Mouse (Mus musculus) CH12.LX (cell line): ENCODE measurements around the gene Slc35c1. TPM values are rescaled to one million over a fixed set of nuclear protein-coding genes. Genes with fewer than 3 reads are reported as not detected.

ENCODE experiments used
- DNase-seq: peaks from one replicate; pipeline ENCODE4 v3.0.0-alpha.2; 2013; ENCODE audit errors: extremely low read depth
- H3K27ac ChIP-seq: 2 replicates; pipeline ENCODE4 v1.5.1; 2012; ENCODE audit warnings: low read depth, mild to moderate bottlenecking, control low read depth, moderate library complexity; ENCODE audit not compliant: insufficient read depth
- H3K27me3 ChIP-seq: replicated peaks from 2 replicates; pipeline ENCODE3; 2012; ENCODE audit warnings: inconsistent platforms
- H3K36me3 ChIP-seq, 2 experiments: replicated peaks in 1 of 2; 2 replicates each; pipeline versions ENCODE3 to v1.6.1; 2012; ENCODE audit warnings: inconsistent platforms in 1 of 2, low read length in 1 of 2, mild to moderate bottlenecking in 1 of 2, mixed read lengths in 1 of 2, moderate library complexity in 1 of 2; ENCODE audit not compliant: control insufficient read depth in 1 of 2, insufficient read depth in 1 of 2
- H3K4me1 ChIP-seq, 2 experiments: 2 replicates each; pipeline ENCODE4 v1.6.1; 2012; ENCODE audit warnings: inconsistent platforms in 1 of 2, moderate library complexity in 1 of 2; ENCODE audit not compliant: insufficient read depth in 2 of 2, control insufficient read depth in 1 of 2
- H3K4me2 ChIP-seq: 2 replicates; pipeline ENCODE4 v1.6.1; 2012; ENCODE audit warnings: low read depth, mild to moderate bottlenecking, control low read depth; ENCODE audit not compliant: poor library complexity, insufficient read depth, severe bottlenecking
- H3K4me3 ChIP-seq, 3 experiments: fragments of 150-350 bp in 1 of 3; sonication (generic) in 1 of 3; replicated peaks in 1 of 3; 2 replicates each; pipeline versions ENCODE3 to v1.5.1; 2011 to 2012; ENCODE audit warnings: low read depth in 2 of 3, low read length in 2 of 3, mild to moderate bottlenecking in 2 of 3, moderate library complexity in 2 of 3, control low read depth in 1 of 3, improper control_type of control experiment in 1 of 3, inconsistent platforms in 1 of 3, mixed read lengths in 1 of 3; ENCODE audit not compliant: poor library complexity in 1 of 3
- H3K79me2 ChIP-seq: replicated peaks from 2 replicates; pipeline ENCODE4 v1.6.1; 2012; ENCODE audit warnings: mild to moderate bottlenecking, moderate library complexity; ENCODE audit not compliant: control insufficient read depth, poor library complexity, insufficient read depth, severe bottlenecking; ENCODE audit errors: extremely low read depth
- H3K9ac ChIP-seq: 2 replicates; pipeline ENCODE4 v1.6.1; 2012; ENCODE audit warnings: low read depth, mild to moderate bottlenecking, control low read depth, moderate library complexity; ENCODE audit not compliant: insufficient read depth
- H3K9me3 ChIP-seq: replicated peaks from 2 replicates; pipeline ENCODE3; 2012; ENCODE audit warnings: low read length, inconsistent platforms, mixed read lengths
- BHLHE40 ChIP-seq: IDR thresholded peaks from 2 replicates; pipeline ENCODE4 v1.6.1; 2011; ENCODE audit warnings: mild to moderate bottlenecking, low read depth, low read length, improper control_type of control experiment
- CHD2 ChIP-seq: IDR thresholded peaks from 2 replicates; pipeline ENCODE4 v1.6.1; 2011; ENCODE audit warnings: low read length, improper control_type of control experiment
- CTCF ChIP-seq, 2 experiments: IDR thresholded peaks in 1 of 2; conservative IDR thresholded peaks in 1 of 2; 2 replicates each; pipeline ENCODE4 v1.5.1; 2011 to 2012; ENCODE audit warnings: low read depth in 2 of 2, low read length in 2 of 2, improper control_type of control experiment in 1 of 2, inconsistent platforms in 1 of 2, mild to moderate bottlenecking in 1 of 2, moderate library complexity in 1 of 2
- E2F4 ChIP-seq: IDR thresholded peaks from 2 replicates; pipeline ENCODE4 v1.6.1; 2011; ENCODE audit warnings: low read depth, low read length, improper control_type of control experiment; ENCODE audit not compliant: insufficient replicate concordance
- ELF1 ChIP-seq: IDR thresholded peaks from 2 replicates; pipeline ENCODE4 v1.6.1; 2014; ENCODE audit warnings: low read depth, mild to moderate bottlenecking, inconsistent platforms, low read length, improper control_type of control experiment
- ETS1 ChIP-seq: conservative IDR thresholded peaks from 2 replicates; pipeline ENCODE4 v1.6.1; 2012; ENCODE audit warnings: low read depth, mild to moderate bottlenecking, inconsistent platforms, low read length, improper control_type of control experiment, moderate library complexity
- GABPA ChIP-seq: IDR thresholded peaks from 2 replicates; pipeline ENCODE4 v1.6.1; 2012; ENCODE audit warnings: low read depth, low read length, improper control_type of control experiment, inconsistent platforms; ENCODE audit not compliant: insufficient replicate concordance
- HCFC1 ChIP-seq: IDR thresholded peaks from 2 replicates; pipeline ENCODE4 v1.6.1; 2012; ENCODE audit warnings: low read depth, mild to moderate bottlenecking, inconsistent platforms, low read length, improper control_type of control experiment
- JUND ChIP-seq: conservative IDR thresholded peaks from 2 replicates; pipeline ENCODE4 v1.6.1; 2011; ENCODE audit warnings: low read depth, low read length, improper control_type of control experiment
- KAT2A ChIP-seq: IDR thresholded peaks from 2 replicates; pipeline ENCODE4 v1.6.1; 2012; ENCODE audit warnings: low read length, improper control_type of control experiment, inconsistent platforms; ENCODE audit not compliant: insufficient replicate concordance
- MAX ChIP-seq: IDR thresholded peaks from 2 replicates; pipeline ENCODE4 v1.6.1; 2011; ENCODE audit warnings: low read length, improper control_type of control experiment
- MEF2A ChIP-seq: IDR thresholded peaks from 2 replicates; pipeline ENCODE4 v1.6.1; 2014; ENCODE audit warnings: low read depth, mild to moderate bottlenecking, inconsistent platforms, low read length, improper control_type of control experiment, borderline replicate concordance
- MYC ChIP-seq: IDR thresholded peaks from 2 replicates; pipeline ENCODE4 v1.6.1; 2011; ENCODE audit warnings: low read depth, mild to moderate bottlenecking, improper control_type of control experiment, low read length
- NELFE ChIP-seq: IDR thresholded peaks from 2 replicates; pipeline ENCODE4 v1.6.1; 2011; ENCODE audit warnings: low read depth, low read length, improper control_type of control experiment
- NRF1 ChIP-seq: IDR thresholded peaks from 2 replicates; pipeline ENCODE4 v1.6.1; 2014; ENCODE audit warnings: low read depth, mild to moderate bottlenecking, inconsistent platforms, low read length, improper control_type of control experiment, moderate library complexity
- PAX5 ChIP-seq: IDR thresholded peaks from 2 replicates; pipeline ENCODE4 v1.6.1; 2012; ENCODE audit warnings: low read length, inconsistent platforms, mixed read lengths
- POLR2A ChIP-seq: IDR thresholded peaks from 2 replicates; pipeline ENCODE4 v1.6.1; 2011; ENCODE audit warnings: low read depth, mild to moderate bottlenecking, improper control_type of control experiment, low read length
- RAD21 ChIP-seq: IDR thresholded peaks from 2 replicates; pipeline ENCODE4 v1.6.1; 2011; ENCODE audit warnings: low read depth, mild to moderate bottlenecking, low read length, improper control_type of control experiment, moderate library complexity
- SMC3 ChIP-seq: IDR thresholded peaks from 2 replicates; pipeline ENCODE4 v1.6.1; 2011; ENCODE audit warnings: low read depth, low read length, improper control_type of control experiment
- TBP ChIP-seq: conservative IDR thresholded peaks from 2 replicates; pipeline ENCODE4 v1.6.1; 2011; ENCODE audit warnings: low read depth, low read length, improper control_type of control experiment
- UBTF ChIP-seq: IDR thresholded peaks from 2 replicates; pipeline ENCODE4 v1.6.1; 2012; ENCODE audit warnings: low read depth, mild to moderate bottlenecking, inconsistent platforms, low read length, improper control_type of control experiment, moderate library complexity
- ZC3H11A ChIP-seq: IDR thresholded peaks from 2 replicates; pipeline ENCODE4 v1.6.1; 2012; ENCODE audit warnings: low read depth, mild to moderate bottlenecking, inconsistent platforms, low read length, improper control_type of control experiment
- ZMIZ1 ChIP-seq: IDR thresholded peaks from 2 replicates; pipeline ENCODE4 v1.6.1; 2012; ENCODE audit warnings: low read depth, mild to moderate bottlenecking, inconsistent platforms, low read length, improper control_type of control experiment
- ZNF384 ChIP-seq: IDR thresholded peaks from 2 replicates; pipeline ENCODE4 v1.6.1; 2012; ENCODE audit warnings: low read depth, low read length, improper control_type of control experiment, inconsistent platforms
- dilution Hi-C: fragments of 300-500 bp; cut with MboI; formaldehyde crosslinking; loops from 2 replicates; pipeline ENCODE4 v1.14.3; 2020; ENCODE audit warnings: low sequenced_read_pairs; ENCODE audit not compliant: extremely low pct_unique_long_range_greater_than_20kb, extremely low pct_ligation_motif_present
- in situ Hi-C: fragments of 300-500 bp; cut with MboI; formaldehyde crosslinking; loops from 3 replicates; pipeline ENCODE4 v1.14.3; 2019; ENCODE audit warnings: low sequenced_read_pairs, low pct_ligation_motif_present, low pct_unique_long_range_greater_than_20kb, mixed read lengths
- polyA plus RNA-seq: library from polyadenylated mRNA; unstranded; fragments of >175 nt; gene quantifications from 2 replicates; pipeline ENCODE4 v1.2.1, GENCODE M21; 2012; ENCODE audit warnings: low read depth; ENCODE audit not compliant: insufficient read length
- total RNA-seq, 2 experiments: library from RNA; depleted of rRNA; stranded (reverse); fragments of 300-350 nt in 1 of 2; fragments of >200 nt in 1 of 2; gene quantifications; 2 replicates each; pipeline ENCODE4 v1.2.3; 2012 to 2014

The Slc35c1 gene
- total and polyA plus RNA-seq, 3 experiments: 4.1 to 22.7 (median 8.7) TPM

GRCm38 (mm10) chr2:92437875-92438274, 22.5 kb downstream of the Slc35c1 start:
- Histone ChIP-seq H3K27ac (no peak overlapping the region), H3K9me3 (peaks cover 6% of the 10 kb centered on the region), H3K27me3 (peaks cover 20% of the 10 kb centered on the region), H3K9ac (no peak overlapping the region), H3K4me3 (no peak overlapping the region), H3K36me3 (no peaks in the 10 kb centered on the region), H3K4me1 (peaks cover 4 to 12% of the 10 kb centered on the region in 2 experiments; a peak in 2 of 4 replicates), H3K79me2 (peaks cover 2% of the 10 kb centered on the region; the same call in 1 of the 2 replicates), H3K4me2 (peak overlapping the region; percentile 33; the same call in 1 of the 2 replicates)
- in situ Hi-C loops (no loop called here), dilution Hi-C loops (no loop called here)
- DNase-seq: peak; percentile 90
- TF ChIP-seq KAT2A (no peak), ZMIZ1 (no peak), UBTF (no peak), JUND (0 out of 2 replicates have a peak, but pooled peaks have one; percentile 23), ETS1 (no peak), ELF1 (peak; percentile 29; the same call in 1 of the 2 replicates), CHD2 (no peak), NELFE (no peak; the same call in 1 of the 2 replicates), ZNF384 (0 out of 2 replicates have a peak, but pooled peaks have one; percentile 32), GABPA (no peak), CTCF (conservative IDR thresholded peaks at IDR 0.05 in 1 of 2, IDR thresholded peaks at IDR 0.05 in 1 of 2; ENCODE audit: low read depth in 2 of 2, low read length in 2 of 2) (peak; percentile 89 to 92), POLR2A (no peak; the same call in 1 of the 2 replicates), MYC (peak; percentile 65; the same call in 1 of the 2 replicates), RAD21 (peak; percentile 91), TBP (peak; percentile 78; the same call in 1 of the 2 replicates), MEF2A (no peak), SMC3 (peak; percentile 77), E2F4 (peak; percentile 83; the same call in 1 of the 2 replicates), HCFC1 (0 out of 2 replicates have a peak, but pooled peaks have one; percentile 26), BHLHE40 (peak; percentile 10; the same call in 1 of the 2 replicates), ZC3H11A (0 out of 2 replicates have a peak, but pooled peaks have one; percentile 24), NRF1 (no peak), MAX (peak; percentile 51; the same call in 1 of the 2 replicates), PAX5 (no peak)
